Mouse (Mus musculus): ENCODE data around the gene Depdc5.

GRCm38 (mm10) chr5:33019426-33019821 is 155.9 kb downstream of the Depdc5 start:
- TF ChIP-seq CTCF (IDR thresholded peaks at IDR 0.05; ENCODE audit: extremely low read depth, insufficient read length, insufficient replicate concordance, low read depth, low read length): no peak
- TF ChIP-seq POLR2A (IDR thresholded peaks at IDR 0.05; ENCODE audit: low read depth, low read length): no peak
